Mouse (Mus musculus): Measurements from ENCODE around the gene Oprl1. TPM values are rescaled to one million over a fixed set of nuclear protein-coding genes. Genes with fewer than 3 reads are reported as not detected.

Gene Oprl1
- 10 to 100 TPM; 52.9 to 62.8 TPM for total RNA-seq (2021)
- long read RNA-seq, transcript Oprl1-201 (4 exons, 2,999 nt), result major isoform, 9 of 25 reads
- long read RNA-seq, partial matches to known transcripts, result 0 of 25 reads
- long read RNA-seq, other reads (novel, unspliced or antisense), result 5 of 25 reads

DNA sequence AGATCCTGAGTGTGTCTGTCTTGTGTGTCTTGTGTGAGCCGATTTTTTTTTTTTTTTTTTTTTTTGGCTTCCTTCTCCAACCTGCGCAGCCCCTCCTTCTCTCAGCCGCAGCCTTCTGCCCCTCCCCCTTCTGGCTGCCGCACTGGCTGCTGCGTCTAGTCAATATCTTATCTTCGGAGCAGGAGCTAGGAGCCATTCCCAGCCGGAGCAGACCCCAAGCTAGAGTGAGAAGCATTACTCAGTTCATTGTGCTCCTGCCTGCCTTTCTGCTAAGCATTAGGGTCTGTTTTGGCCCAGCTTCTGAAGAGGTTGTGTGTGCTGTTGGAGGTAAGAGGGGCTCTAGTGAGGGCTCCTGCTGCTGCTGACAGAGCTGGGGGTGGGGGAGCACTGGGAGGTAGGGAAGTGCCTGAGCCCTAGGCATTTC is at the start of gene Oprl1:
TSS of gene Oprl1 (plus strand) at position 114 of the 424 bp plus-strand sequence.
- DNase-seq (ENCODE audit: low spot score in 2 of 2), result peak; percentile 57 to 64

DNA sequence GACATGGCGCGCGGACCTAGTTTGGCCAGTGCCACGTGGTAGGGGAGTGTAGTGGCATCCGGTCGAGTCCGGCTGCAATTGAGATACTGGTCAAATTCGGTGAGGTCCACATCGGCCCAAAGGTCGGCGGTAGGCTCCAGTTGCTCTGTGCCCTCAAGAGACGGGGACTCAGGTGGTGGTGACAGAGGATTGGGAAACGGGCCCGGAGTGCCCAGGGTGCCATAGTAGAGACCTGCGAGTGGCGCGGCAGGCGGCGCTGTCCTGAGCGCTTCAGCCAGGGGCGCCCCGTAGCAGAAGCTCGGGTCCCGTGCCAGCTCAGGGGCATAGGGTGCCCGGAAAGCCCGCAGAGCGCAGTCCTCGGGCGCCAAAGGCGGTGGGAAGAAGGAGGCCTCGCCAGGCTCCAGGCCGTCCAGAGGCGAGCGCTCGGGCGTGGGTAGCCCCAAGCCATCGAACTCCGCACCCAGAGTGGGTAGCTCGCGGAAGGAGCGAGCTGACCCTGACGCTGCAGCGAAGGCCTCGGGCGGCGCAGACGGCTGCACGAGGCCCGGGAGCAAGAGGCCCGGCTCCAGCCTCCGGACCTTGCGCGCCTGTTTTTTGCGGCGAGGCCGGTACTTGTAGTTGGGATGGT is 44.4 kb upstream of the Oprl1 start:
- no peak for DNase-seq (ENCODE audit: low spot score in 2 of 2)

- DNase-seq (ENCODE audit: low spot score in 2 of 2), result no peak
Observed at GRCm38 (mm10) chr2:181670913-181671311, 43.9 kb upstream of the Oprl1 start.

DNA sequence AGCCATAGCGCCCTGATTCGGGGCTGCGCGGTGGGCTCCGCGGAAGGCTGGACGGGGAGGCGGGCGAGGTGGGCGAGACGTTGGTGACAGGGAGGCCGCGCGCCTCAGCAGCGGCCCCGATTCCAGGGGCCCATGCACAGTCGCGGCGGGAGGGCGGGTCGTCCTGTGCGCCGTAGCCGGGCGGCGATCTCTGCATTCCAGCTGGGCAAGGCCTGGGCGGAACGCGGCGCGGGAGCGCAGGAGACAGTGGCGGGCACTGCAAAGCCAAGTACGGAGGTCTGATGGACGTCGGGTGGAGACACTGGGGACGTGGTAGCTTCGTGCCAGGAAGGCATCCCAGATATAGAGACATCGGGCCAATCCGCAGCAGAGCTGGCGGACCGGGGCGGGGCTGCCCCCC is 43.5 kb upstream of the Oprl1 start, which contains the start of gene Sox18:
TSS of gene Sox18 (minus strand) at position 315 of the 400 bp plus-strand sequence.
- DNase-seq (ENCODE audit: low spot score in 2 of 2), result no peak

DNA sequence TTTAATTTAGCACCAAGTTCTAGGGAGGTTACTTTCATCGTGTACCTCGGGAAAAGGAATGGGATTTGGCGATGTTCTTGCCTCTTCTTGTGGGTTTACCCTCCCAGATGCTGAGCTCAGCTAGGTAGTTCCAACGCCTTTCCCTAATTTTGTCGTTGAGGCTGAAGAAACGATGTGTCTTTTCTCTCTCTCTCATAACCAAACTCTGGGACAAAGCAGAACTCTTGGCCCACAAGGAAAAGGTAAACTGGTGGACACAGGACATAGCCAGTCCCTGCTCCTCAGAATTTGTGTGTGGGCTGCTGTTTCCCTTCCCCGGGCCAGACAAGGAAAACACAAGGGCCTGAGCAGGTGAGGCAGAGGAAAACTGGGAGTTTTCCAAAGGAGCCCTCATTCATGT is 42.8 kb upstream of the Oprl1 start:
- no peak for DNase-seq (ENCODE audit: low spot score in 2 of 2)

DNA sequence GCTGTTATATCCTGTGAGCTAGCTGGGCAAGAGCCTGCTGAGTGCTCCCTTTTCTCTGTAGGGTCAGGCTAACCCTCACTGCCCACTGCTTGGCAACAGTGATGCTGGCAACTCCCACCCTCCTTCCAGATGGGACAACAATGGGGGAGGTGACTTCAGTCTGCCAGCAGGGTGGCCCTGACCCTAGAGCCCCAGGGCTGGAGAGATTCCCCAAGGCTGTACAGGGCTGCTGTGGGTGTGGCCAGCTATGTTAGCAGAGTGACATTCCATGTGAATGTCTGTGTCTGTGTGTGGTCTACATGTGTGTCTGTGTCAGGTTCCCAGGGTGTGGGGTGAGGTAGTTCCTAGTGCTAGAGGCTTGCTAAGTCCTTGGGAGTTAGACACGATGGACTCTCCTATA is 41.3 kb upstream of the Oprl1 start:
- no peak for DNase-seq (ENCODE audit: low spot score in 2 of 2)

DNA sequence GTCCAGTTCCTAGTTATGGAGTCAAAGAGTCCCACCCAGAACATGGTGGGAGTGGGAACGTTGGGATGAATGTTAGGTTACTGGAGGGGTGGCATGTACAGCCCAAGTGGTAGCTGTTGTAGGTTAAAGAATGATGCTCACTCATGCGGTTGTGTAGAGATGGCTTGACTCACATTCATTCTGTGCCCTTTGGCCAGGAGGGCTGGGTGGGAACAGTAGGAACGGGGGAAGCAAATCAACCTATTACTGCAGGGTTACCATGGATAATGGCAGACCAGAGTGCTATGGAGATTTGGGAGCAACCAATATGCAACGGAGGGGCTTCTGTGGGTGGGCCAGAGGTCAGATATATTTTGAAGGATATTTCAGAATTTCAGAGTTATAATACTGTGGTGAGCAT is 39.9 kb upstream of the Oprl1 start:
- no peak for DNase-seq (ENCODE audit: low spot score in 2 of 2)

- DNase-seq (ENCODE audit: low spot score in 2 of 2), result peak in 1 of 2 experiments; percentile 69
Observed at GRCm38 (mm10) chr2:181675454-181675853, 39.4 kb upstream of the Oprl1 start.

DNA sequence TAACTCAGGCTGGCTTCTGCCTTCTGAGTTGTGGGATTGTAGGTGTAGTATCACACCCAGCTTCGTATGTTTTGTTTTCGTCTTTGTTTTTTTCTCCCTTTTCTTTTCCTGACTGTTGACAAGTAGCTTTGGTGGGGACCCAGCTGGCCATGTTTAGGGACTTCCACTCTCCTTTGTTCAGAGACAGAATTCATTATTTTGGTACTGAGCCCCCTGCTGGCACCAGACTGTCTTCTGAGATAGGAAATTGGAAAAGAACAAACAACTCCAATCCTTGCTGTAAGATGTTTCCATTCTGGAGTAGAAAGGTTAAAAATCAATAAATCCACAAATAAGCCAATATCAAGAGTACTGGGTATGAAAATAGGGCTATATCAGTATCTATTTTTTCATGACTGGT is 38.4 kb upstream of the Oprl1 start:
- peak in 1 of 2 experiments; percentile 54 for DNase-seq (ENCODE audit: low spot score in 2 of 2)

GRCm38 (mm10) chr2:181677096-181677754 is 37.6 kb upstream of the Oprl1 start:
- DNase-seq (ENCODE audit: low spot score in 2 of 2), result no peak

DNA sequence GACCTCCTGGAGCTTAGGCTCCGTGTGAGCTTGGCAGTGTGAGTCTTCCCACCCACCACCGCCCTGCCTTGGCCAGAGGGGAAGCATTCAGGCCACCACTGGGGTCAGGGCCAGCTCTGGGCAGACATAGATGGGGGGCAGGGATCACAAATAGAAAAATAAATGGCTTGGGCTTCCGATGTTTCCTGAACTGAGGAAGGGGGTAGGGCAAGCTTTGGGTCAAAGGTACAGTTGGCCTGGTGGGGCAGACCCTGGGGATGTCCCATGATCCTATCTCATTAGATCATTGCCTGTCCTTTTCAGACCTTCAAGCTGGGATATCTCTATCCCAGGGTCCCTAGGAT is 37.1 kb upstream of the Oprl1 start:
- DNase-seq (ENCODE audit: low spot score in 2 of 2), result no peak

DNA sequence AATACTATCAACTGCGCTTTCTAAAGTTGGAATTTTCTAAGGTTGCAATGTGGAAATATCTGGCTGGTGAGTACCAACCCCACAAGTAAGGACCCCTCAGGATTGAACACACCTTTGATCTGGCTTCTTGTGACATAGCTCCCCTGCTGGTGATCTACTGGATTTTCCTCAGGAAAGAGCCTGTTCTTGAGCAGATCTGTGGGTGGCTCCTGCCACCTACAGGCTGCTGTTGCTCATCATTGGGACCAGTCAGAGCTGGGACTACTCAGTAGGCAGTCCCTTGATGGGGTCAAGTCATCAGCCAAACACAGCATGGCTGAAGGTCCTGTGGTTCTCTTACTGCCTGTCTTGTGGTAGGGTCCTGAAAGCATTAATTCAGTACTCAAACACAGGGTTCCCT is 36.0 kb upstream of the Oprl1 start:
- peak; percentile 75 to 86 for DNase-seq (ENCODE audit: low spot score in 2 of 2)

GRCm38 (mm10) chr2:181679951-181680715 is 34.7 kb upstream of the Oprl1 start, which contains the start of gene Tcea2:
Gene Tcea2 (plus strand): TSS chr2:181680310.
- DNase-seq (ENCODE audit: low spot score in 2 of 2), result peak; percentile 71 to 77

DNA sequence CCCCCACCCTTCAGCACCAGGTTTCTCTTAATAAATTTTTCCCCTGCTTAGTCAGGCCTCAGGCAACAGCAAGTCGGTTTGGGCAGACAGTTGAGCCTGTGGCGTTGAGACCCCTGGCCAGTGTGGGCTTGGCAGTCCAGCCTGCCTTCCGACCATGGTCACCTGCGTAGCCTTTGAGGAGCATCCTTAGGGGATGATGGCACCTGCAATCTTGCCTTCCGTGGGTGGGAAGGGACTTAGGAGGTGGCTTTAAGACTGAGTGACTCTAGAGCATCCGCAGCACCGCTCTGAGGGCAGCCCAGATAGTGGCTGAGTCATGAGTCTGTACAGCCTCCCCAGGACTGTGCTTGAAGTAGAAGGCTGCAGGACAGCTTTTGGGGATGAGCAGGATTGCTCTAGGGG is 34.1 kb upstream of the Oprl1 start:
- no peak for DNase-seq (ENCODE audit: low spot score in 2 of 2)

DNA sequence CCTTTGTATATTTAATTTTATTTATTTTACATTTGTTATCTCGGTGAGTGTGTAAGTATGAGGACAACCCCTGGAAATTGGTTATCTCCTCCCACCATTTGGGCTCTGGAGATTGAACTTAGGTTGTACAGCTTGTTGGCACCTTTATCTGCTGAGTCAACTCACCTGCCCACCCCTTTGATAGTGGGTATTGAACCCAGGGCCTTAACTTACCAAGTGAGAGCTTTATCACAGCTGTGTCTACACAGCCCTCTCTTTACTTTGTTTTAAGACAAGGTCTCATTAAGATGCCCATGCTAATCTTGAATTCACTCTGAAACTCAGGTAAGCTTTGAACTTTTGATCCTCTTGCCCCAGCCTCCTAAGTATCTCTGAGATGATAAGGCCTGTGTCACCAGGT is 32.8 kb upstream of the Oprl1 start:
- no peak for DNase-seq (ENCODE audit: low spot score in 2 of 2)

GRCm38 (mm10) chr2:181683381-181683780 is 31.4 kb upstream of the Oprl1 start:
- peak in 1 of 2 experiments; percentile 10 for DNase-seq (ENCODE audit: low spot score in 2 of 2)

- peak in 1 of 2 experiments; percentile 14 for DNase-seq (ENCODE audit: low spot score in 2 of 2)
Observed at GRCm38 (mm10) chr2:181684713-181685112, 30.1 kb upstream of the Oprl1 start.

DNA sequence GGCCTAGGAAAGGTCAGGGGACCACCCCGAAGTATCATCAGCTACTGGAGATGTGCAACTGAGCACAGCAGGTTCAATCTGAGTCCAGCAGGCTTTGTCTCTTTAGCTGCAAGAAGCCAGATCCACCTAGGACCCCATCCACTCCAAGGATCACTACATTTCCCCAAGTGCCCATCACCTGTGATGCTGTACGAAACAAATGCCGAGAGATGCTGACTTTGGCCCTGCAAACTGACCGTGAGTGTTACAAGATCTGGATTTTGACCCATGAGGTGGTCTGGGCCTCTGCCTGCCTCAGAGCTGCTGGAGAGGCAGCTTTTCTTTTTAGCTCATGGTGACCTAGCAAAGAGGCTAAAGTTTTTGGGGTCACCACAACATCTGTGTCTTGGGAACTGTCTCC is 29.1 kb upstream of the Oprl1 start:
- no peak for DNase-seq (ENCODE audit: low spot score in 2 of 2)

DNA sequence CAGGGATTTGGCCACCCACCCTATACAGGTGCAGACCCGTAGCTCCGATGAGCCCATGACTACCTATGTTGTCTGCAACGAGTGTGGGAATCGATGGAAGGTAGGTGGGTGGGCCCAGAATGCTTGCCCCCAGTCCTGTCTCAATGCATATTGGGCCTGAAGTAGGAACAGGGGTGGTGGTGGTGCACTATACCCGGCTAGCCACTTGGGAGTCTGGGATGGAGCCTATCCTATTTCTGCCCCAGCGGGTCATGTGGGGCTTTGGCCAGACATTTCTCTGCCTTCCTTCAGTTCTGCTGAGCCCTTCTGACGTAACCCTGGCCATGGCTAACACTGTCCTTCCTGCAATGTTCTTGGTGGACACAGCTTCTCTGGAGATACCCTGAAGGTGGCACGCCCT is 27.2 kb upstream of the Oprl1 start:
- no peak for DNase-seq (ENCODE audit: low spot score in 2 of 2)

DNA sequence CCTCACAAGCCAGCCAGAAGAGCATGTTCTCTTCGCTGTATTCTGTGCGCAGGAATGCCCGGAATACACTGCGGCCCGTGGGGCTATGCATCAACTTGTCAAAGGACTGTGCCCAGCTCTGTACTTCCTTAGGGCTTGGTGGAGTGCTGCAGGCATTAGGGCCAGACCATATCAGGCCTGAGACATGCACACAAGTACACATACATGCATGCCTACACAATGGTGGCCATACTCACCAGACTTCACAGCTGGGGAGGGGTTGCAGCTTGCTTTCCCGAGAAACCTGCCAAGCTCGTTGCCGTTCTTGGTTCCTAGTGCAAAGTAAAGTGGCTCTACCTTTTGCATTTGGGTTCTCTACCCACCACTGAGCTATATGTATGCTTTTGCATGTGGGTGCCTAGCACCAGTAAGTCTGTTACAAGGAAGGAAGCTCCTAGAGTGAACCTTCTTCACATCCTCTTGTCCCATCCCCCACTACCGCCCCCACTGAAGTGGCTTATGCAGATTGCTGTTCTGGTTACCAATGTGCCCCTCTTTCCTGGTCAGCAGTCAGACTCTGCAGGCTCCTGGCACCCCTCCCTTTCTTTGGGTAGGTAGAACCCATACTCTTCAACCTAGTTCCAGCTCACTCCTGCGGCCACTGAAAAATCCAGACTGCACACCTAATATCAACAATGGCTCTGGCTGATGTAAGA is 25.2 kb upstream of the Oprl1 start:
- no peak for DNase-seq (ENCODE audit: low spot score in 2 of 2)

- DNase-seq (ENCODE audit: low spot score in 2 of 2), result no peak
Observed at GRCm38 (mm10) chr2:181691083-181691482, 23.7 kb upstream of the Oprl1 start.
